Mouse (Mus musculus) adrenal gland (tissue): ENCODE results near the gene Pom121l2.
"Not testable (repeated sequence)": the region's sequence is repeated elsewhere in the genome, so short reads cannot be mapped to it uniquely, and the experiment has no call there.

Source experiments
- intact Hi-C: fragments of 180-260 bp; cut with DNase I; formaldehyde crosslinking; loops from one replicate; pipeline ENCODE4 v1.15.1; 2025

Pom121l2 gene

GRCm38 (mm10) chr13:22015479-22016450 is 34.8 kb downstream of the Pom121l2 start:
- intact Hi-C loops: loop anchor here (5.0 kb wide), 1 partner anchor 1502 kb away; no protein-coding TSS in a partner anchor

GRCm38 (mm10) chr13:22019934-22020835 is 39.2 kb downstream of the Pom121l2 start:
- intact Hi-C loops: loop anchor here (5.0 to 10.0 kb wide), 3 partner anchors 855 to 1497 kb away; no protein-coding TSS in a partner anchor

DNA sequence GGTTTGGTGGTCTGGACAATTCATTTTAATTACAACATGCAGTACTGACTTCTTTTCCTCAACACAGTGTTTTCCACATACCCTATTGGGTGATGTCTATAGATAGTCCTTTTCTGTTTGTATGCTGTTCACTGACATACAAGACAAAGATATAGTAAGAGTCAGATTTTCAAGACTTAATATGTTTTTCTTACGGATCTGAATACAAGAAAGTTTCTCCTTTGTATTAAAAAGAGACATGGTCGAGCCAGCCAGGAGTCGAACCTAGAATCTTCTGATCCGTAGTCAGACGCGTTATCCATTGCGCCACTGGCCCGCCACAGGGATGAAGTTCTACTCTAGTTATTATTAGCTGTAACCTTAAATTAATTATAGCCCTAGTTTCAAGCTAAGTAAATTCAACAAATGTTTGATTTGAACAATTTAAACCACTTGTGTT is 39.9 kb downstream of the Pom121l2 start:
- intact Hi-C loops: loop anchor here (5.0 to 10.0 kb wide), 2 partner anchors 856 to 1431 kb away; no protein-coding TSS in a partner anchor

- intact Hi-C loops: loop anchor here (5.0 to 10.0 kb wide), 2 partner anchors 857 to 1431 kb away; no protein-coding TSS in a partner anchor
Measured at GRCm38 (mm10) chr13:22021581-22021980, 40.6 kb downstream of the Pom121l2 start.

DNA sequence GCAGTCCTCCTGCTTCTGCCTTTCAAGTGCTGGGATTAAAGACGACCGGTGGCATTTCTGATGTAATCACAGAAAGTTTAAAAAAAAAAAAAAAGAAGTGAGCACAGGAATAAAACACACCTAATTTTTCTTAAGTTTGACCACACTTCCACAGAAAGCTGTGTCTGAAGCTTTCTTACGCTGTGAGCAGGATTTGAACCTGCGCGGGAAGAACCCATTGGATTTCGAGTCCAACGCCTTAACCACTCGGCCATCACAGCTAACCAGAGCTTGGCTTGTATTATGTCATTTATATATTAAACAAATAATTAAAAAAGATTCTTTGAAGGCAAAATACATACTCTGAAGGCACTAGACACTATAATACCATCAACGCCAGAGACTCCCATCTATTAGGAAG is 41.2 kb downstream of the Pom121l2 start:
- intact Hi-C loops: loop anchor here (5.0 to 10.0 kb wide), 2 partner anchors 857 to 1430 kb away; no protein-coding TSS in a partner anchor

DNA sequence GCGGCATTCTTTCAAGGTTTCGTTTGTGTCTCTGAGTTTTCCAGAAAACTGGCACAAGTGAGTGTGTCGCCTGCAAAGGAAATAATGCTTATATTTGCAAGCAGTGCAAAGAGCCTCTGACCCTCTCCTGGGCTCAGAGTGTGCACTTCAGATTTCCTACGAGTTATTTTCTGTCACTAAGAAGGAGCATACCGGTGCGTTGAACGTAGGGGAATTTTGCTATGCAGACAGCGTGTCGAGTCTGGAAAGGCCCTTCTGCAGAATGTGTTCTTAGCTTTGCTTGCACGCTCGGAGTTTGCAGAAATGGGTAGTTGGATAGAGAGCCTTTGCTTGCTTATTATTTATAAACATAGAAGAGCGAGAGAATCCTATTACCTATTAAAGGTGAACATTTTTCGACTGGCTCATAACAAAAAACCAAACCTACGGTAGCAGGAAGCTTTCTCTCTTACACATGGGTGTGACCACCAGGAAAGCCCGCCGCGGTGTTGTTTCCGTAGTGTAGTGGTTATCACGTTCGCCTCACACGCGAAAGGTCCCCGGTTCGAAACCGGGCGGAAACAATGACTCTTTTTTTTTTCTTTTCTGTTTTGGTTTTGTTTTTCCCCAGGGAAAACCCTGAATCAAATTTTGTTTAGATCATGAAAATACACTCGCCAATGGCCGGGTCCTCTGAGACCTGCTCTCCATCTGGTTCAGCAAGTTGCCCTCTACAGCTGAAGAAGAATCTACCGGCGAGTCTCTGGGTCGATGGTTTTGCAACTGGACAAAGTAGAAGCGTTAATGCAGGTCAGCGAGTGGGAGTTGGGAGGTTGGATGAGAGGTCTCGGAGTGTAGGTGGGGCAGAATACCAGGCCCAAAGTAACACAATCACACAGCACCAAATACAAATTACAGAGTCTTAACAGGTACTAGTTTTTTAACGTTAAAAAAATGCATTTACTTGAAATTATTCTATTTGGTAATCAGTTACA is 45.4 kb downstream of the Pom121l2 start:
- intact Hi-C loops: loop anchor here (5.0 to 10.0 kb wide), 3 partner anchors 84 to 862 kb away; no protein-coding TSS in a partner anchor

DNA sequence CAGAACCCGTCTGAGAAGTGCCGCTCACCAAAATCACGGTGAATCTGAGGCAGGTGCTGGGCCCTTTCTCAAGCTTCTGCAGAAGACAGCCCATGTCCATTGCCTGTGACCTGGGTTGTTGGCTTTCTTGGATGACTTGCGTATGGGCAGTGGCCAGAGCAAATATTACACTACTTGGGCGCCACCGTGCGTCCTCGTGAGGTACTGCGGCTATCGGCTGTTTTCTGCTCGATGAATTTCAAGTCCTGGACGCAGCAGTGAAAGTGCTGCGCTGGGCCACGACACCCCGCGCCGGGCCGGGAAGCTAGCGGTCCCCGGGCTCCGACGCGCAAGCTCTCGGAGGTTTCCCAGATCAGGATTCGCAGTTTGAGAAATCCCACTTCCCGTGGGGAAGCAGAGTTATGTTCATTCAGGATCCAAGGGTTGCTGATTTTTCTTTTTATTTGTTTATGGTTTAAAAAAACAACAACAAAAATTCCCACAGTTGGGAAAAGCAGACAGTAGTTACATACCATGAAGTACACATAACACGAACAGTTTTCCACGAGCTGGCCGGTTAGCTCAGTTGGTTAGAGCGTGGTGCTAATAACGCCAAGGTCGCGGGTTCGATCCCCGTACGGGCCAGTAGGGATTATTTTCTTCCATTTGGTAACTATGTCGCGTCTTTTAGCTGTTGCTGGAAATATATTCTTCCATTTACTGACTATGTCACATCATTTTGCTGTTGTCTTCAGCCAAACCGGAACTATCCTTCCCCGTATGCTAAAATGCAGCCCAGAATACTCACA is 47.9 kb downstream of the Pom121l2 start:
- intact Hi-C loops: loop anchor here (1.0 to 10.0 kb wide), 4 partner anchors 55 to 864 kb away; no protein-coding TSS in a partner anchor

GRCm38 (mm10) chr13:22029928-22030327 is 48.9 kb downstream of the Pom121l2 start:
- intact Hi-C loops: loop anchor here (1.0 to 10.0 kb wide), 5 partner anchors 56 to 1497 kb away; no protein-coding TSS in a partner anchor

- intact Hi-C loops: loop anchor here (5.0 kb wide), 1 partner anchor 1497 kb away; no protein-coding TSS in a partner anchor
Measured at GRCm38 (mm10) chr13:22030493-22030892, 49.5 kb downstream of the Pom121l2 start.

DNA sequence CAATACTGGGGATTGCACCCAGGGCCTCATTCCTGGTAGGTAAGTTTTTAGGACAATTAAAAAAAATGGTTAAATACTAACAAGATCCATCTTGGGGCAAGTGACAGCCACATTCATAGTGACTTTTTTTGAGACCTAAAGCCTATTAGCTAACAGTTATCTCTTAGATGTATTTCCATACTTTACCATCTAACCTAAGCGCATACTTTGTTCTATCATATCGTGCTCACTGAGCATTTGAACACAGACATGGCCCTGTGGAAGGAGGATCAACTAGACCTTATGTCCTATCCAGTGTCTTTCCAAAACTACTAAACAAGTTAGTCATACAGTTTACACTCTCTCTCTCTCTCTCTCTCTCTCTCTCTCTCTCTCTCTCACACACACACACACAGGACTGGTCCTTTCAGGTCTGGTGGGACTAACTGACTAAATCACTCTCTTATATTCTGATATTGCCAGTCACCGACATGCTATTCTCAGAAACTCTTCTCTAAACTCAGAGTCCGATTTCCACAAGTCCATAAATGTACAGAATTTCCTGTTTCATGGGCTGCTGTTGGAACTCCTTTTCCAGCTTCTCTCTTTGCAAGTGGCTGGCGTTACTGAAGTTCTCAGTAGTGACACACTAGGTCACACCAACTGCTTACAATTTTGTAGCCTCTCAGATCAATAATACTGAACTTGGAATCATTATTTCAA is 52.9 kb downstream of the Pom121l2 start:
- intact Hi-C loops: loop anchor here (5.0 kb wide), 1 partner anchor 1493 kb away; no protein-coding TSS in a partner anchor

DNA sequence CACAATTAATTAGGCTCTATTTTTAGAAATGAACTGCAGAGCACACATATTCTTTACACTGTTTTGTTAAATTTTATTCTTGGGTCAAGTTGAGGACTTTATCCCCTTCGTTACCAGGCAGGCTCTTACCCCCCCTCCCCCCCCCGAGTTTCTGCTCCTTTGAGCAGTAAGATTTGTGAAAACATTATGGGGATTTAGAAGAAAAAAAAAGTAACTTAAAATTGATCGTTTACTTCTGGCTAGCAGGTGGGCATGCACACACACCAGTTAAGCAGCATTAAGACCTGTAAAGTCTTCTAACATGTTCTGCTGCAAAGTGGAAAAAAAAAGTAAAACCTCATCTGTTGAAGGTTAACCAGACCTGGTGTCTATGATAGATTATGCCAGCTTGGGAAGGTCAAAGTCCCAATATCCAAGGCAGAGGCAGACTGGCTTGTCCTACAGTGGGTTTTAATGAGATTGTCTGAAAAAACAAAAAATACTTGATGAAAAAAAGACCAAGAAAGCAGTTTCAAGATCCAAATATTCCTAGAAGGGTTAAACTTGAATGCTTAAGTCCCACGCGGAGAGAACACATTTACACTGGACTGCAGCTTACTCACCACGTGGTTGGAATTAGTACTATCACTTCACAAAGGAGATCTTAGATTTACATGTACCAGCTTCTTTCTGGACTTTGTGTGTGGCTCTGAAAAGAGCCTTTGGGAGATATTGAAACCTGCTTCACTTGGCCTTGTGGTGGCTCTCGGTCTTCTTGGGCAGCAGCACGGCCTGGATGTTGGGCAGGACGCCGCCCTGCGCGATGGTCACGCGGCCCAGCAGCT is 53.7 kb downstream of the Pom121l2 start:
- intact Hi-C loops: loop anchor here (5.0 kb wide), 1 partner anchor 1493 kb away; no protein-coding TSS in a partner anchor

DNA sequence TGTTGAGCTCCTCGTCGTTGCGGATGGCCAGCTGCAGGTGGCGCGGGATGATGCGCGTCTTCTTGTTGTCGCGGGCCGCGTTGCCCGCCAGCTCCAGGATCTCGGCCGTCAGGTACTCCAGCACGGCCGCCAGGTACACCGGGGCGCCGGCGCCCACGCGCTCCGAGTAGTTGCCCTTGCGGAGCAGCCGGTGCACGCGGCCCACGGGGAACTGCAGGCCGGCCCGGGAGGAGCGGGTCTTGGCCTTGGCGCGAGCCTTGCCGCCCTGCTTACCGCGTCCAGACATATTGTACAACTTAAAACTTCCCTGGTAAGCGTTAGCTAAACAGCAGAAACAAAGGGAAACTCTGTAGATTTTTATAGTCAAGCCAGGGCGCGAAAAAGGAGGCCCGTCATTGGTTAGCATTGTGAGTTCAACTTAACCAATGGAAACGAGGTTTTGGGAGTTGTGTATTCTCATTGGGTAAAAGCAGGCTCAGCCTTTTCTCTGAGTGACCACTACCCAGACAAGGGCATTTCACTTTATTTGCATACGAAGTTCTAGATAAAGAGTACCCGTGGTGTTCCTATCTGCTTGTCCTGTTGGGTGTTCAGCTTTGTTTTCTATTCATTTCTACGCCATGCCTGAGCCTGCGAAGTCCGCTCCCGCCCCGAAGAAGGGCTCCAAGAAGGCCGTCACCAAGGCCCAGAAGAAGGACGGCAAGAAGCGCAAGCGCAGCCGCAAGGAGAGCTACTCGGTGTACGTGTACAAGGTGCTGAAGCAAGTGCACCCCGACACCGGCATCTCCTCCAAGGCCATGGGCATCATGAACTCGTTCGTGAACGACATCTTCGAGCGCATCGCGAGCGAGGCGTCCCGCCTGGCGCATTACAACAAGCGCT is 54.5 kb downstream of the Pom121l2 start, which contains the start of the genes Hist1h2ah and Hist1h2bk:
Hist1h2ah (minus strand) TSS at position 302 of the 882 bp plus-strand sequence.
Hist1h2bk (plus strand) TSS at position 604 of the 882 bp plus-strand sequence.
- intact Hi-C loops: not testable (repeated sequence)

DNA sequence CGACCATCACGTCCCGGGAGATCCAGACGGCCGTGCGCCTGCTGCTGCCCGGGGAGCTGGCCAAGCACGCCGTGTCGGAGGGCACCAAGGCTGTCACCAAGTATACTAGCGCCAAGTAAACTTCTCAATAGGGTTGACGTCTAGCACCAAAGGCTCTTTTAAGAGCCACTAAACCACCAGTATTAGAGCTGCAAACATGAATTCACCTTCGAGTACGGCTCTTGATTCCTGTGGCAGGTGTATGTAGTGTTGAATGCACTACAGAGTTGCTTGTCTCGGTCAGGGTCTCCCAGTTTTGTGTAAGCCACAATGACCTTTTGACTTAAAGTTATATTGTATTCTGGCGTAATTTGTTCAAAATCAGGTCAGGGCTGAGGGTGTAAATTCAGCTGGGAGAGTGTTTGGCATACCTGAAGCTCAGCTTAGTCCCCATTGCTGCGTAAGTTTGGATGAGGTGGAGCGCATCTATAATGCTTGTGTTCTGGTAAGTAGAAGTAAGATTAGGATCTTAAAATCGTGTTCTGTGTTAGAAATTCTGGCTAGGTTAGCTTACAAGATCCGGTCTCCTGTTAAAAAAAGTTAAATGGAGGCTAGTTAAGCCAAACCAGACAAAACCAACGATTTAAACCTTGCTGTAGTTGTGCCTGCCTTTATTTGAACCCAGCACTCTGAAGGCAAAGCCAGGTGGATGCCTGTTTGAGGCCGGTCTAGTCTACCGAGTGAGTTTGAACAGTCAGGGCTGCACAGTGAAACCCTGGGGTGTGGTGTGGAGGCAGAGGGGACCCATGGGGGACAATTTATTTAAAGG is 55.4 kb downstream of the Pom121l2 start:
- intact Hi-C loops: no loop called here

DNA sequence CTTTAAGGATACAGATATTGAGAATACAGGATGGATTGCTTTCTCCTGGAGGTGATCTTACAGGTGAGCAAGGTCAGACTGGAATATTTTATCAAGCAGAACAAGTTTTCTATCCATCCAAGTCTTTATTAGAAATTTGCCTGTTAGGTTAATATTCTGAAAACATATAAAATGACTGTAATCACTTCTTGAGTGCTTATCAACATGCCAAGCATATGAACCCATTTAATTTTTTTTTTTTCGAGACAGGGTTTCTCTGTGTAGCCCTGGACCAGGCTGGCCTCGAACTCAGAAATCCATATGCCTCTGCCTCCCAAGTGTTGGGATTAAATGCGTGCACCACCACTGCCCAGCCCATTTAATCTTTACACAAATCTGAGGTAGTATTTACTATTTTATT is 56.0 kb downstream of the Pom121l2 start:
- intact Hi-C loops: no loop called here

DNA sequence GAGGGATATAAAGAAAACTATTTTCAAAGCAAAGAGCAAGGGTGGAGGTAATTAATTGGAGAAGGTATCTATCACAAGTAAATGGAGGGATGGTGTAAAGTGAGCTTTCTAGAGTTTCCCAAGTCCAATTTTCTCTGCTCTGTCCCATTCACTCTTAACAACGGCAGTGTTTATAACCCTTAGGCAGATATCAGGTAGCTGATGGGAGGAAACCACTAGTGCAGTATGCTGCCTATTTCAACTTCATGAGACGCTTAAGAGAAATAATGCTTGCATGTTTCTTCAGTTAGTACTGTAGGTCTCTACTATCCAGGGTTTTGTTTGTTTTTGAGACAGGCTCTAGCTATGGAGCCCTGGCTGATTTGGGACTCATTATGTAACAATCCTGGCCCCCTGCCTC is 56.4 kb downstream of the Pom121l2 start:
- intact Hi-C loops: no loop called here
